Mouse (Mus musculus) left cerebral cortex, adult 2 months (tissue): Measurements from ENCODE around the gene Ctbs. TPM values are rescaled to one million over a fixed set of nuclear protein-coding genes. Genes with fewer than 3 reads are reported as not detected.

Experiments
- DNase-seq, 2 experiments: peaks; one replicate each; pipeline ENCODE4 v3.0.0; 2021 to 2022; ENCODE audit warnings: low spot score in 2 of 2, mixed read lengths in 1 of 2; ENCODE audit errors: extremely low spot score in 1 of 2
- H3K27ac ChIP-seq: fragments of 200-600 bp; 2 replicates; pipeline ENCODE4 v1.8.1; 2022
- H3K4me3 ChIP-seq: fragments of 200-600 bp; 2 replicates; pipeline ENCODE4 v1.8.1; 2022
- CTCF ChIP-seq: fragments of 200-600 bp; IDR thresholded peaks from 2 replicates; pipeline ENCODE4 v1.8.1; 2022; ENCODE audit warnings: antibody characterized with exemption, mild to moderate bottlenecking, moderate library complexity
- intact Hi-C: fragments of 180-260 bp; cut with DNase I; formaldehyde crosslinking; loops from one replicate; pipeline ENCODE4 v1.15.1; 2025
- total RNA-seq, 2 experiments: library from RNA; stranded (reverse); gene quantifications; 2 replicates each; pipeline ENCODE4 v1.2.3; 2021

Gene Ctbs
- total RNA-seq, 2 experiments from 2014 or later, result 7.1 to 8.1 TPM

DNA sequence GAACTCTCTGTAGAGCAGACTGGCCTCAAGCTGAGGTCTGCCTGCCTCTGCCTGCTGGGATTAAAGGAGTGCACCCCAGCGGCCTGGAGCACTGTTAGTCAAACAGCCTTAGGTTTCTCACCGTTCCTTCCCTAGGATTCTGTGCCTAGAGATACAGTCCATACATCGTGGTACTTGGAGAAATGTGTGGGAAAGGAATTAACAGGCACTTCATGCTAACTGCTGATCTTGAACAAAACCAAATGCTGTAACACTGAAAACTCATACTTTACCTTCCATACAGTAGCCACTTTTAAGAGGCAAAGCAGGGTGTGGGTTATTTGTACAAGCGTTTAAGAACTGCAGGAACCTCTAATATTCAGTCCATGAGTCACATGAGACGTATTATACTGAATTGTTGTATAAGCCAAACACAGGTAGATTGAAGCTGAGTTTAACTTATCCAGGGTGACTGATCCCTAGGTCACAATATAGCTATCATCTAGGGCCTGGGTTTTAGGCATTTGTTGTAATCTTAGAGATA, 52.1 kb downstream of the Ctbs start:
- Histone ChIP-seq H3K27ac (no peak overlapping the region), H3K4me3 (no peak overlapping the region)
- intact Hi-C loops, result loop anchor here (10.0 kb wide), 1 partner anchor 317 kb away; no protein-coding TSS in a partner anchor
- DNase-seq, result no peak
- TF ChIP-seq CTCF, result no peak

DNA sequence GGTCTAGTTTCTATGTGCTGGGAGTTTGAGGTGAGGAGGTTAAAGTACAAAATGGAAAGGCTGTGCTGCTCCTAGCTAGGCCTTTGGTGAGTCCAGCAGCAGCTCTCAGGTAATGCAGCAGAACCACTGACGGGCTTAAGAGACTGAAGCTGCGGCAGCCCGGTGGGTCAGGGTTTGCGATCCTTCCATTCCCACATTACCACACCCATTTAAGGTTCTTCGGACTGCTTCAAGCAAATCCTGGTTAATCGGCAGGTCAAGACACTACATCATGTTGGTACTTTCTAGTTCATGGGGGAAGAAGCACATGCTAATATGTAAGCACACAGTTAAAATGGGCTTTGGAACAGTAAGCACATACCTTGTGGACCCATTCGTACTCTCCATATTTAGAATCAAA, 57.1 kb downstream of the Ctbs start:
- TF ChIP-seq CTCF, result no peak
- Histone ChIP-seq H3K27ac (no peak overlapping the region), H3K4me3 (no peak overlapping the region)
- DNase-seq, result no peak
- intact Hi-C loops, result loop anchor here (5.0 to 10.0 kb wide), 2 partner anchors 322 to 436 kb away; no protein-coding TSS in a partner anchor

Other genes starting within 250 kb of the Ctbs start
- gene Lpar3, start 228.8 kb upstream of the Ctbs start, total RNA-seq, result under 1 TPM; 0.27 to 0.49 TPM
- 10 to 100 TPM; 91.0 to 91.6 TPM for gene Ssx2ip, start 45.2 kb upstream of the Ctbs start, total RNA-seq
- gene Spata1, start 50.0 kb downstream of the Ctbs start, total RNA-seq, result 1 to 10 TPM; 3.2 to 3.7 TPM
- 10 to 100 TPM; 41.1 to 46.3 TPM for gene Gng5, start 50.0 kb downstream of the Ctbs start, total RNA-seq
- 10 to 100 TPM; 16.9 to 20.7 TPM for gene Rpf1, start 71.6 kb downstream of the Ctbs start, total RNA-seq
- gene Uox, start 120.6 kb downstream of the Ctbs start, total RNA-seq, result under 1 TPM; 0.27 to 0.37 TPM
- gene Dnase2b, start 165.8 kb downstream of the Ctbs start, total RNA-seq, result not detected
- gene 4930503B20Rik, start 201.5 kb downstream of the Ctbs start, total RNA-seq, result not detected
- under 1 TPM; 0.28 to 0.45 TPM for gene Samd13, start 235.8 kb downstream of the Ctbs start, total RNA-seq